Mouse (Mus musculus): ENCODE measurements at regions not wholly inside any gene's neighbourhood (a gene's known extent, or its start where the extent isn't known, plus 50 kb on each side); places are given as distances from the start of the nearest gene placed in this dataset.

DNA sequence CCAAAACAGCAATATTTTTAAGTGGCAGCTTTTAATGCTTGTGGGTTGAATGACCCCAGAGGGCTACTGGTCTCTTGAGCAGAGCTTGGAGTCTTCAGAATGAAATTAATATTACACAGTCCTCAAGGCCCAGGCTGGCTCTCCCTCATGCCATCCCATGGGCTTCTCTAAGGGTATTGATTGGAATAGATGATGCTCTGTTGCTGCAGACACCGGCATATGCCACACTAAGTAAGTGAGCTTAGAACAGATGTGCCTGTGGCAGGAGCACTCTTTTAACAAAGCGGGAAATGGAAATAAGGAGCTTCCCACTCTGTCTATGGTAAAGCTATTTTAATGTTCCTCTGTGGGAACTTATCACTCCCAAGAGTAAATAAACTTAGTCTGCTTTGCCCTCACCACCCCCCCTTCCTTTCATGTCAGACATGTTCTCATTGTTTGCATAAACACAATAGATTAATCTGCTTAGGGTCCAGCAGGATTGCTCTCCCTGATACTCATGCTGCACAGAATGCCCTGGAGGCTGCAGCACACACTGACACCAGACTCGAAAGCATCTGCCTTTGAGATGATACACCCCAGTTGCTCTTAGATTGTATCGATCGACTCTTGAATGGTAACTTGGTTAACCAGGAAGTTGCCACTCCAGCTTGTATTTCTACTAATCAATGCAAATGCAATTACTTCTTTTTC lies 294.5 kb upstream of the Adamts16 start:
- no peak for DNase-seq

DNA sequence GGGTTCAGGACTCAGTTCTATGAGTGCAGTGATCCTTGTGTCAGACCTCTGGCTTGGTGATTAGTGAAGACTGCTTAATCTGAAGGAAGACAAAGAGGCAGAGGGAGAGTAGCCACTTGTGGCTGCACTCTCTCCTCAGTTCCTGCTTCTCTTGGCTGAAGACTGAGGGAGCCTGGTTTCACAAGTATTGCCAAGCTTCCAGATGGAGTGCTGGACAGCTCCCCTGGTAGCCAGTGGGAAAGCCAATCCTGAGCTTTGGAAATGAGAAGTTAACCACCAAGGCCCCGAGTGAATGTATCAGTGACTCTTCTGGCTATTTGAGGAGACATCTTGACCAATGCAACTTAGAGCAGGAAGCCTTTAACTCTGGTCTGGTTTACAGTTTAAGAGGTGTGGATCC lies 279.9 kb upstream of the Adamts16 start:
- no peak for DNase-seq

DNA sequence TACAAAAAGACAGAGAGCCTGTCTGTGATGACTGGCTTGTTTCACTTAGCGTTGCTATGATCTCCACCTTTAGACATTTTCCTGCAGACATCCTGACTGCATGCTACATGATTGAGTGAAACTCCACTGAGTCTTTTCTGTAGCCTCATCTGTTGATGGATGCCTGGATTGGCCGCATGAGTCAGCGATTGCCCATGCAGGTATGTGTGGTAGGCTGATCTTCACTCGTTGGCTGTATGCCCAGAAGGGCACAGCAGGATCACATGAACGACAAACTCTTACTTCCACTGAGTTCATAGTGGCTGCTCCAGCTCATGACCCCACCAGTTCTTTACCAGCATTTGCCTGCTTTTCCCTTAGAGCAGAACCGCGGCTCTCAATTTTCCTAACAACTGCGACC lies 266.6 kb upstream of the Adamts16 start:
- DNase-seq, result no peak

DNA sequence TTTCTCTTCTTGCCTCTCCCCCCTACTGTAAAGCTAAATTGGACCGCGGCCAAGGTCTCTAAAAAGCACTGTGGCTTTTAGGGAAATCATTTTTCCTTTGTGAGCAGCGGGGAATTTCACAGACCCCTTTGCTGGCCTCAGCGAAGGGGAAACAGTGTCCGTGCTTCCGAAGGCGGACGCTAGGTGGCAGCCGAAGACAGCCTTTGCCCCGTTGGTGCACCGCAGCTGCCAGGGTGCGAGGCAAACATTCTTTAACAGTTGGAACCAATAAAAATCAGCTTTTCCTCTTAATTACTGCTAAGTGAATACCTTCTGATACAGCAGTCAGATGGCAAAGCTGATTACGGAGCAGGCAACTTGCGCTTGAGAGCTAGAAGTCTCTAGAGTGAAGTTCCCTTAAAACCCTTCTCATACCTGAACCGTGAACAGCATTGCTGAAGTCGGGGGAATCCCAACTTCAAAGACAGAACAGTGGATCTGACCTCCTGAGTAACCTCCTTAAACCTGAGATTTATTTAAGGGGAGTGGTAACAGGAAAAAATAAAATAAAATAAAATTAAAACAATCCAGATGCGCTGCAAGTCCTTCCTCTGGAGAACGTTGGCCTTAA lies 263.7 kb upstream of the Adamts16 start:
- peak; percentile 63 for DNase-seq

DNA sequence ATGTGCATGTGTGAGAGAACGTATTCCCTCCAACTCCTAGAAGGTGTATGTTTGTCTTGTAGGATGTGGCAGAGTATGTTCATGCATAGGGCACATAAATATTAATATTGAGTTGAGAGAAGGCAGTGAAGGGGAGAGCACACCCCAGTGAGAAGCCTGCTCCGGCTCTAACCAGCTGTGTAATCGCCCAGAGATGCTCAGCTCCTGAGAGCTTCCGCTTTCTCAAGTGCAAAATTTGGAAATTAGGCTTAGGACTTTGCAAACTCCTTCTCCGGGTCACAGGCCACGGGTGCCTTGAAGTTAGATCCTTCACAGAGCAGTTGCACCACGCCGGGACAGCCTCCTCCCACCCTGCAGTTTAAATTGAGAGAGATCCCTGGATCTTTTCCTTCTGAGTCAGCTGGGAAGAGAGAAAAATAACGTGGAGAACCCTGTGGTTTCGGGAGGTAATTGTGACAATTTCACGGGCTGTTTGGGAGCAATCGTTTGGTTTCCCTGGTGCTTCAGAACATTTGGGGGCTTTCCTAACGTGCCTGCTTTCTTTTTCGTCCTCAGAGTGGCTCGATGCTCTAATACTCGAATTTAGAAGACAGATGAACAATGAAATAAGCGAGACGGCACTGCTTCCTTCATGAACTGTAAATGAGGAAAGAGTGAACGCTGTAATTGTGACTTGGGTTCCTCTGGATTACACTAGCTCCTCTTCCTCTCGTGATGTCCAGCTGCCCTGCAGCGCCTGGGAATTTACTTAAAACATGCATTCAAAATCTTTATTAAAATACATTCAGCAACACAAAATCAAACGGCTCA lies 263.0 kb upstream of the Adamts16 start:
- no peak for DNase-seq

DNA sequence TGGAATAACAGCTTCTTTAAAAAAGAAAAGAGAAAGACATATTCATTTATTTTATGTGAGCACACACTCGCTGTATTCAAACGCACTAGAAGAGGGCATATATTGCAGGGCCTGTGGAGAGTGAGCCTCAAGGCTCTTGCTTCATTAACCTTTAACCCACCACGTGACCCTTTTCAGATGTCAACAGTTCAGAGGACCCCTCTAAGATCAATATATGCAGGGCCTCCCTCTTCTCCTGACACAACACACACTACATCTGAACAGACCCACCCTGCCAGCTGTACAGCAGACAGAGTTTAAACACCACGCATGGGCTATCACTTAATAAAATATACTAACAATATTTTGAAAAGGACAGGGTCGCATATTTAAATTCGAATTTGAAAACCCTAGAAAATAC lies 242.7 kb upstream of the Adamts16 start:
- DNase-seq, result no peak

DNA sequence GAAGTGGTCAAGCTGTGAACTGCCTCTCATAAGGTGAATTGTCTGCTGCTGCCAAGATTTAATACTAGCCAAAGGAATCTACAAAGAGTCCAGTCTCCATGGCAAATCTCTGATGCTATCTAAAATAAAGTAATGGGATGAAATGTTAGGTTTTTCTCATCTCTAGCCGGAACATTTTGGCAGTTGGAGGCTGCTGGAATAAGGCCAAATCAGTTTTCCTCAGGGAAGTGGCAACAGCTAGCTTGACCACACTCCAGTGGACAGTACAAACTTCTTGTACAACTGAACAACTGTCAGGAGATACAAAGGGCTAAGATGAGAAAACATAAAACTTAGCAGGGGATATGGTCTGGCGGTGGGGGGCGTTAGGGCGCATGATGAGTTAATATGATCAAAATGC lies 234.3 kb upstream of the Adamts16 start:
- DNase-seq, result no peak

DNA sequence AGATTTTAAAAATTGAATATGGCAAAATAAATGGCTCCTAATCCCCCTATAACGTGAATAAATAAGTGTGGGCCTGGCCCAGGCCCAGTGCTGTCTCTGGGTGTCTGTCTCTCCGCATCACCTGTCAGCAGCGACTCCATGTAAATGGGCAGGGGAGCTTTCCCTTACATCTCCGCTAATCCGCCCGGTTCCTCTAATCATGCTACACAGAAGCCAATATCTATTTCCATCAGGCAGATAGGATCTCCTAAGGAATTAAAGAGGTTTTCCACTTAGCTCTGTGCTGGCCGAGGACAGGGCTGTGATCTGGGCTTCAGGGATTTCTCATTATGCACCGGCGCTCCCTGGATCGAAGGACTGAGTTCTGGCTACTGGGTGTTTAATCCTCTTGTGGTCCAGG lies 232.4 kb upstream of the Adamts16 start:
- no peak for DNase-seq

DNA sequence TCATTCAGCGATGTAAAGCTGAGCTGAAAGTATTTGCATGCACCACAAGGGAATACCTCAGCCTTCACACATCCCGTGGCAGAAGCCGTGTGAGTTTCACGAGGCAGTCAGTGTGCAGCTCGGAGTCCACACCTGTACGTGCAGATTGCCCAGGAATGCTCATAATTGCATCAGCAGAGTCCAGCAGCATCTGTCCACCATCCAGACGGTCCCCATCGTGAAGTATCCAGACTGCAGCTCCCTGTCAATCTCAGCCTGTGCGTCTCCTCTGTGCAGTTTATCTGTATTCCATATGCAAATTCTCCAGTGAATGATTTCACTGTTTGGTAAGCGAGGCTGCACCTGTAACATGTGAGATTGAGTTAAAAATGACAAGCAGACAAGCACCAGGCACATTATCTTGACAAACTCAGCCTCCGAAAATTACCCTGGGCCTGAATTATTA lies 227.2 kb upstream of the Adamts16 start:
- no peak for DNase-seq

DNA sequence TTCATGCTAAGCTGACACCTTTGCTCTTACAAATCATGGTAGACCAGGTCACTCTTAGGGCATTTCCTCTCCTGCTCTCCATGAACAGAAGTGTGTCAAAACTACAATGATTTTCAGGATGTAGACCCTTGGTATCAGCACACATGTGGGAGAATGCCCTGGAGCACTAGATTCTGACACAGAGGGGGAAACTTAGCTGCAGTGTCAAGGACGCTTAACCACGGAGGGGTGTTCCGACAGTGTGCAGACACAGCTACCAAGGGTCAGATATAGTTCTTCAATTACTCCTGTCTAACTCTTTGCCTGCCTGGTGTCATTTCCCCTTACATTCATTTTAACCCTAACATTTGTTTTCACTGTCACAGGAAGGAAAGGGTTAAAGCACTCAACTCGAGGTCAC lies 226.4 kb upstream of the Adamts16 start:
- no peak for DNase-seq

DNA sequence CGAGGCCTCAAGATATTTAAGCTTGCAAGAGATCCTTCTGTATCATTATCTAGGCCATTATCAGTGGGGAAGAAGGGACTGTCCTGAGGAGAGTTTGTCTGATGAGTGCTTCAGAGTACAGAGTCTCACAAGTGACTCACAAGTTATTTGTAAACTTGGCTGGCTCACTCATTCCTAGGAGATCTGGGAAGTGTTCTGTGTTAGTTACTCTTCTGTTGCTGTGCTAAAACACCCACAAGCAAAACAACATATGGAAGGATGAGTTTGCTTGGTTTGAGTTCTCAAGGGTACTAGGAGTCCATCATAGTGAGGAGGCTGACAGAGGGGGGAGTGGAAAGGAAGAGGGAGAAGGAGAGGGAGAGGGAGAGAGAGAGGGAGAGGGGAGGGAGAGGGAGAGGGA lies 224.0 kb upstream of the Adamts16 start:
- no peak for DNase-seq

DNA sequence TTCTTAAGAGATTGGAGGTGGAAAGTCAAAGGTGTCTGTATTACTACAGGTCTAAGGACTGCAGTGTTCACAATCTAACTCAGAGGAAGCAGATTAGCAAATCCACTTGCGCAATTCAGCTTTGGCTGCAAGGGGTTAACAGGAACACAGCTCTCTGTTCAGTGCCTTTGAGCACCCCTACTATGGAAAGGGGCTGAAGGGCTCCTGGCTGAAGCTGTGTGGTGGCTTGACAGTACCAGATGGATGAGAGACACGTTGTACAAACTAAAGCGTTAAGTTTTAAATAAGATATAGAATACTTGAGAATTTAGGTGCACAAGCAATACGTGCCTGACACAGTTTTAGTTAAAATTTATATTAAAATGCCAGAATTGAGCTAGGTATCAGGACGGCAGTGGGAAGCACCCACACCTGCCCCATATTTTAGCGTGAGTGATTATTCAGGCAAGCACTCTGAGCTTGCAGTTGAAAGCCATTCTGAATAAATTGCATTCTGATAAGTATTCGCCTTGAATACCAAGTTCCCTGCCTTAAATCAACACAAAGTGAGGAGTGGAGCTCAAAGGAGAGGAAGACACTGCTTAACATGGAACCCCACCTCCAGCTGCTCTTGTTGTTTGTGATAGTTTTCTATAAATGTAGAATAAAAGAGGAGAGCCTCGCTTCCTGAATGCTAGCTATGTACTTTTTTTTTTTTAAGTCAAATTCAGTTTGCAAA lies 223.1 kb upstream of the Adamts16 start:
- DNase-seq, result no peak

DNA sequence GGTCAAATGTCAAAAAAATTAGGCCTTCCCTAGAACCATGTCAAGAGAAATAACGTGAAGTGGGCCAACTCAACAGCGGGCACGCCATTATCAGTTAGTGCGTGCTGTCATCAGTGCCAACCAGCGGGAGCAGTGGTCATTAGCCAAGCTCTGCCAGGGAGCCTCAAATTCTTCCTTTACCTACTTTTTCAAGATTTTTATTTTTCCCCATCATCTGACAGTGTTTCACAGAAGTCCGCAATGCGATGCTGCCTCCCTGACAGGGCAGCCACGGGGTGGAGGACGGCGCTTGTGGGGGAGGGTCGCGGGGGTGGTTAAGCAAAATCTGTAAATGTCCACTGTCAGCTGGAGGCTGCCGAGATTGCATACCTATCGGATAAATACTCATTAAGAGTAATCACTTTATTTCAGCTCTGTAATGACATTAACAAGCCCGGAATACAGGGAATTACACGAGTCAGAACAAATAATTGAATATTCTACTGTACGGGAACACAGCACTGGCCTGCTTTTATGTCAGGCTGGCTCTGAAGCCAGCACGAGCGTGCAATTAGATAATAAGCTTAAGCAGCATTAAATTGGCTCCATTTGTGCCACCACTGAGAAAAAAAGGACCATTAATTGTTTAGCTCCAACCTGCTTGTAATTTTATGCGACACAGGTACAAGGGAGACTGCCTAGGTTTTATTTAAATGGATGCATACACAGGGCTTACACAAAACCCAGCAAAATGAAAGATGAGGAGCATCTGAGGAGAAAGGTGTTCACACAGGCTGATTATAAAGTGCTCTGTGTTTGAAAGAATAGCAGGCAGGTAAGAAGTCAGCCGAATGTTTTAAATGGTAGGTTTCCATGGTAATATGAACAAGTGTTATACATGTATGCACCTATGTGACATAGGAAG lies 212.0 kb upstream of the Adamts16 start:
- no peak for DNase-seq

DNA sequence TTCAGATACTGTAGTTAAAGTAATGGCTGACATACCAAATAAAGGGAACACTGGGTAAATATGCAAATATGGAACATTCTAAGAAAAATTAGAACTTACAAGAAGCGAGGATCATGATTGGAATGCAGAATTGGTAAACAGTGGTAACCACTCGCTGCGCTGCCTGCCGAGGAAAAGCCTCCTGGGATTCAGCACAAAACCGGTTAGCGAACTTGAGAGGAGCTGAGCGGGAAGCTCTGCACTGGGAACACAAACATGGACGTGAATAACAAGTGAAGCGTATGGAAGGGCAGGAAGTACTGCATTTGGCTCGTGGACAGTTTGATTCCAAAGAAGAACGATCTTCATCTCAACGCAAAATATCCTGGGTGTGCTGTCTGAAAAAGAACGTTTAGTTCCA lies 209.0 kb upstream of the Adamts16 start:
- DNase-seq, result no peak

DNA sequence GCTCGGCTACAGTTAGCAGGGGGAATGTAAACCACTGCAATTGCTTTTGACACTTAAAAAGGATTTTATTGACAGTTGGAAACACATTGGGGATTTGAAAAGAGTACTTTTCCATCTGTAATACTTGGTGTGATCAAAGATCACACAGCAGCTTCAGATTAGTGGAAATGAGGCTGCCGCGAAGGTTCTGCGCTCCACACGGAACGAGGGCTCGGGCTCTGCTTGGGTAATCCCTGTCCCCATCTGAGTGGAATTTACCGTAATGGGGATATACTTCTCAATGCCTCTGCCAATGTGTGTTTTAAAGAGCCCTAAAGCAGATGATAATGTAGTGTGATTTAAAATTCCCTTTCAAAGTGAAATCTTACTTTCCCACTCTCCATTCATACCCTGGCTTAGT lies 194.4 kb upstream of the Adamts16 start:
- DNase-seq, result no peak

DNA sequence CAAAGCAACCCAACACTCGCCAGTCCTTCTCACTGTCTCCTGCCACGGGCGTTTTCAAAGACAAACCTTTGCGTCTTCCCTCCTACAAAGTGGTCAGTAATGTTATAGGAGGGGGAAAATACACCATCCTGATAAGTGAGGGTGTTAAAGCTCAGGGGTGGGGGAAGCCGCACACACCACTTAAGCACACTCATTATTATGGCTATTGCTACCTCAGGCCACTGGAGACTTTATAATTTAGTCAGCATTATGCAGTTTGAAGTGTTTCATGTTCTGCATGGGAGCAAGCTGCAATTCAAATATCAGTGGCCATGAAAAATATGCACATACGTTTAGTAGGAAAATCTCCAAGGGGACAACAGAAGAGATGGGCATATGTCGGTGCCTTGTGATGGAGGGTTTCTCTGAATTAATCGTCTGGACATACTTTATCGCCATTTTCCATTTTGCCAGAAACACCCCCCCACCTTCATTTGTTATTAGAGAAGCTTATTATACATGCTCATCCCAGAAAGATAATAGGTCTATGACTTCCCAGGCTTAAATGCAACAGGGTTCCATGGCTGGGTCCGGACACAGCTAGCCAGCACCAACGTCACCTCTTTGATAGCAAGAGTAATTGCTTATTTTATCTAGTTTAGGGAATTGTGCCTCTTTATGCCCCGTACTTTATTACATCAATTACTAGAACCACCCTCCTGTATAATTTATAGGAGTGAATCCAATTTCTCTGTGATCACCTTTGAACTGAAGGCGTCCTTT lies 193.5 kb upstream of the Adamts16 start:
- no peak for DNase-seq

DNA sequence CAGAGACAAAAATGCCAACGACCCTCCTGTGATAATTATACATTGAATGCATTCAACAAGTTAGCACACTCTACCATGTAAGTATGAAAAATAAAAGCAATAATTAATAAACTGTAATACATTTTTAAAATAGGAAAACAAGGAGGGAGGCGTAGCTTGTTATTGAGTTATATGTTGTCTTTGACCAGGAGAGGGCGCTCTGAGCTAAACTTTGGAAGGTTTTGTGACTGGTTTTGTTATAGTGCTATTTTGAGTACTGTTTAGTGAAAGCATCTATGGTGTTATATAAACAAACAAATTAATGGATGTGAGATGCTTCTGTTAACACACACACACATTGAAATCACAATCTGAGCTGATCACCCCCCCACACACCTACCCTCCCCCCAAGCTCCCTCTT lies 166.6 kb upstream of the Adamts16 start:
- DNase-seq, result peak; percentile 33

DNA sequence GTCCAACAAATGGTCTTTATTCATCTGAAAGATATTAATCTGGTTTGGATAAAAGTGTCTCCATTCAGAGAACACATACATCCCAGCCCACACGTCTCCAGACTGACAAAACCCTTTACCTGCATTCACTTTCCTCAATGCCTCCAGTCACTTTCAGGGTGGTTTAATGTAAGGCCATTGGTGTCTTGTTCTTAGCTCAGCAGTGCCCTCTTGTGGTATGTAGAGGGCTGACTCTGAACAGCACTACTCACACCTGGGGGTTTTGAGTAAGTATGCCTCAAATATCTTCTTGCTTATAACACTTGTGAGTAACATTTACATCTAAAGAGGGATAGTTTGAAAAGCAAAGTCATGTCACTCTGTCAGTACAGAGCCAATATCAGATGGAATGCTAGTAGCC lies 164.5 kb upstream of the Adamts16 start:
- DNase-seq, result peak; percentile 51

DNA sequence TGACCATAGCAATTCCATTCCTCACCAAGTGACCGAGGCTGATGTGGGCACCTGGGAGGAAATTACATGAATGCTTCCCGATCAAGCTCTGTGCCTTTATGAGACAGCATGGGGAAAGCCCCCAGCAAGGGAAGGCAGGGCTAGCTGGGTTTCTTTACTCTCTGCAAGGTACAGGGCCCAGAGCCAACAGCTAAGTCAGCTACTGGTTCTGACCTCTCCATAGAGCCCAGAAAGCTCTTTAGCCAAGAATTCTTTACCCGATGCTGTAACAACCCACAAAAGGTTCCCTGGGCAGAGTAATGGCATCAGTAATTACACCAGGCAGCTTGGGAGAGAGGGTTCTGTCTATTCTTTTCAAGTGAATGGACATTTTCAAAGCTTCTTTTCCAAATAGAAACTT lies 161.9 kb upstream of the Adamts16 start:
- DNase-seq, result no peak

DNA sequence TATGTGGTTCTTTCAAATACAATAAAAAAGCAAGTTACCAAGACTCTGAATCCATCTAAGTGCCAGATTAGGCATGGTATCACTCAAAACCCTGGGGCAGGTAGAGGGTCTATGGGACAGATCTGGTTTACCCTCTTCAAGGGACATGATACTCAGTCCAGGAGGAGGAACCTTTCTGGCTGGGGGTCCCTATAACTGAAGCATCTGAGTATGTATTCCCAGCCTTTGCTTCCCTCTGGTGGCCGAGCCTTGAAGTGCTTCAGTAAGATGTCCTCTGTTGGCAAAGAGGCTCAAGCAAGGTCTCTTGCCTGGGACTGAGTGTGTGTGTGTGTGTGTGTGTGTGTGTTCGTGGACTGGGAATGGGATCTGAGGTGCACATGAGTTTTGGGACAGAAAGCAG lies 159.7 kb upstream of the Adamts16 start:
- peak; percentile 75 for DNase-seq

DNA sequence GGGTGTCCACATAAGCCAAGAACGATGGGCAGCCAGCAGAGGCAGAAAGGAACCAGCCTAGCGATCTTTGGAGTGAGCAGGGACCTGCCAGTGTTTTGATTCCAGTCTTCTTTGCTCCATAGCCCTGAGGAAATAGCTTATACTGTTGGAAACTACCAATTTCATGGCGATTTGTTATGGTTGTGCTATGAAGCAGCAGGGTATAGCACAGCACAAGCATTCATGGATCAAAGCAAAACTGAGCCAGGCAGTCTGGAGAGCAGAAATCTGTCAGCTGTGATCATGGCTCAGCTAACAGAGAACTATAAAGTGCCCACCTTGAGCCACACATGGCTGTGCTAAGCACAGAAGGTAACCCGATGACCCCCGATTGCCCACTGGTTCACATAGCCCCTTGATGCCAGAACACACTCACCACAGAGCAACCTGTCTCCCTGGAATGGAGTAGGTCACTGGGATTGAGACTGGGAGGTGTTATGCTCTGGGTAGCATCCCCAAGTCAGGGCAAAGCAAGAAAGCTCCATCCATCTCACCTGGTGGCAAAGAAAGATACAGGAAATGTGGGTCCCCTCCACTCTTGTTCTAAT lies 158.9 kb upstream of the Adamts16 start:
- no peak for DNase-seq
